Mouse (Mus musculus) megakaryocyte, embryonic 14.5 days (primary cell): ENCODE results near the gene Copg2. TPM values are rescaled to one million over a fixed set of nuclear protein-coding genes. Genes with fewer than 3 reads are reported as not detected.

Source experiments
- H3K27me3 ChIP-seq: replicated peaks from 2 replicates; pipeline ENCODE3; 2012; ENCODE audit warnings: inconsistent platforms
- H3K36me3 ChIP-seq: replicated peaks from 2 replicates; pipeline ENCODE3; 2012; ENCODE audit warnings: low read length, inconsistent platforms, mixed read lengths
- H3K4me1 ChIP-seq: 2 replicates; pipeline ENCODE4 v1.6.1; 2012; ENCODE audit warnings: inconsistent platforms
- H3K4me3 ChIP-seq: replicated peaks from 2 replicates; pipeline ENCODE3; 2012; ENCODE audit warnings: moderate library complexity, mild to moderate bottlenecking, inconsistent platforms
- H3K9me3 ChIP-seq: 2 replicates; pipeline ENCODE4 v1.6.1; 2012; ENCODE audit warnings: inconsistent platforms
- FLI1 ChIP-seq: IDR thresholded peaks from 2 replicates; pipeline ENCODE4 v1.6.1; 2012; ENCODE audit warnings: low read length, inconsistent platforms, mixed read lengths
- GATA1 ChIP-seq: IDR thresholded peaks from 3 replicates; pipeline ENCODE4 v1.6.1; 2012; ENCODE audit warnings: mixed read lengths, low read length, inconsistent platforms, borderline replicate concordance
- polyA plus RNA-seq: library from polyadenylated mRNA; stranded (reverse); fragments of >175 nt; gene quantifications from 2 replicates; pipeline ENCODE4 v1.2.3, GENCODE M21; 2012; ENCODE audit warnings: low replicate concordance; ENCODE audit not compliant: insufficient read depth

The Copg2 gene
- 1.3 TPM in 1 of 2 replicates, not detected in the other for polyA plus RNA-seq

- H3K9me3 ChIP-seq = no peaks in the 10 kb centered on the region; the same call in 1 of the 2 replicates
- no peak for TF ChIP-seq FLI1
- TF ChIP-seq GATA1 = no peak
- peaks cover 26% of the 10 kb centered on the region for H3K4me1 ChIP-seq
- H3K27me3 ChIP-seq = no peaks in the 10 kb centered on the region
- H3K4me3 ChIP-seq = peak within 1 kb of the TSS; percentile 96
- H3K36me3 ChIP-seq = peaks cover 23% of the 10 kb centered on the region
Measured at GRCm38 (mm10) chr6:30896195-30896985, at the start of gene Copg2. Gene Copg2, minus strand, starts transcription at chr6:30896794.

- Histone ChIP-seq H3K4me1 (no peaks in the 10 kb centered on the region), H3K4me3 (no peak overlapping the region), H3K36me3 (no peaks in the 10 kb centered on the region), H3K27me3 (peaks cover 49% of the 10 kb centered on the region), H3K9me3 (no peaks in the 10 kb centered on the region)
- no peak for TF ChIP-seq GATA1
- TF ChIP-seq FLI1 = no peak
Measured at GRCm38 (mm10) chr6:30939264-30939663, 42.7 kb upstream of the Copg2 start.

GRCm38 (mm10) chr6:30922821-30923220, 26.2 kb upstream of the Copg2 start:
- Histone ChIP-seq H3K27me3 (peaks cover 29% of the 10 kb centered on the region), H3K9me3 (0 out of 2 replicates have a peak, but pooled peaks cover 5% of the 10 kb centered on the region), H3K36me3 (no peaks in the 10 kb centered on the region), H3K4me1 (peaks cover 5% of the 10 kb centered on the region), H3K4me3 (no peak overlapping the region)
- TF ChIP-seq GATA1 = no peak
- no peak for TF ChIP-seq FLI1

GRCm38 (mm10) chr6:30921826-30922225, 25.2 kb upstream of the Copg2 start:
- no peak overlapping the region for H3K4me3 ChIP-seq
- TF ChIP-seq FLI1 (no peak), GATA1 (no peak)
- H3K4me1 ChIP-seq = peaks cover 5% of the 10 kb centered on the region
- H3K36me3 ChIP-seq = no peaks in the 10 kb centered on the region
- peaks cover 34% of the 10 kb centered on the region for H3K27me3 ChIP-seq
- 0 out of 2 replicates have a peak, but pooled peaks cover 5% of the 10 kb centered on the region for H3K9me3 ChIP-seq

GRCm38 (mm10) chr6:30920834-30921675, 24.5 kb upstream of the Copg2 start:
- peak overlapping the region; percentile 79 for H3K4me3 ChIP-seq
- no peak for TF ChIP-seq FLI1
- TF ChIP-seq GATA1 = no peak
- H3K9me3 ChIP-seq = 0 out of 2 replicates have a peak, but pooled peaks cover 5% of the 10 kb centered on the region
- peaks cover 5% of the 10 kb centered on the region for H3K4me1 ChIP-seq
- H3K36me3 ChIP-seq = no peaks in the 10 kb centered on the region
- peaks cover 34% of the 10 kb centered on the region for H3K27me3 ChIP-seq

- H3K27me3 ChIP-seq = peaks cover 30% of the 10 kb centered on the region
- TF ChIP-seq GATA1 = no peak
- no peak for TF ChIP-seq FLI1
- H3K36me3 ChIP-seq = no peaks in the 10 kb centered on the region
- H3K9me3 ChIP-seq = 0 out of 2 replicates have a peak, but pooled peaks cover 3% of the 10 kb centered on the region
- no peak within 1 kb of the TSS for H3K4me3 ChIP-seq
- H3K4me1 ChIP-seq = peaks cover 3% of the 10 kb centered on the region; the same call in 1 of the 2 replicates
Measured at GRCm38 (mm10) chr6:30915473-30915872, 18.9 kb upstream of the Copg2 start, which contains the start of gene Tsga13. Gene Tsga13, minus strand, starts transcription at chr6:30915573.

GRCm38 (mm10) chr6:30907970-30908369, 11.4 kb upstream of the Copg2 start:
- H3K27me3 ChIP-seq = peaks cover 33% of the 10 kb centered on the region
- TF ChIP-seq FLI1 = no peak
- TF ChIP-seq GATA1 = no peak
- peaks cover 3% of the 10 kb centered on the region; the same call in 1 of the 2 replicates for H3K4me1 ChIP-seq
- no peaks in the 10 kb centered on the region for H3K36me3 ChIP-seq
- 0 out of 2 replicates have a peak, but pooled peaks cover 3% of the 10 kb centered on the region for H3K9me3 ChIP-seq
- H3K4me3 ChIP-seq = no peak overlapping the region

GRCm38 (mm10) chr6:30904911-30905310, 8.3 kb upstream of the Copg2 start:
- no peaks in the 10 kb centered on the region for H3K36me3 ChIP-seq
- no peaks in the 10 kb centered on the region; the same call in 1 of the 2 replicates for H3K9me3 ChIP-seq
- TF ChIP-seq GATA1 (no peak), FLI1 (no peak)
- no peak overlapping the region for H3K4me3 ChIP-seq
- peaks cover 33% of the 10 kb centered on the region for H3K27me3 ChIP-seq
- no peaks in the 10 kb centered on the region for H3K4me1 ChIP-seq

- Histone ChIP-seq H3K36me3 (no peaks in the 10 kb centered on the region), H3K4me3 (no peak overlapping the region), H3K9me3 (no peaks in the 10 kb centered on the region; the same call in 1 of the 2 replicates), H3K27me3 (peaks cover 24% of the 10 kb centered on the region), H3K4me1 (no peaks in the 10 kb centered on the region)
- no peak for TF ChIP-seq FLI1
- no peak for TF ChIP-seq GATA1
Measured at GRCm38 (mm10) chr6:30904033-30904432, 7.4 kb upstream of the Copg2 start.
